Mouse (Mus musculus) forebrain, embryonic 14.5 days (tissue): ENCODE results near the gene Focad. TPM values are rescaled to one million over a fixed set of nuclear protein-coding genes. Genes with fewer than 3 reads are reported as not detected.

ENCODE experiments used
- ATAC-seq: fragments of 200-750 bp; cut with Nextera tagmentation; 2 replicates; pipeline ENCODE4 v1.8.0; 2017; ENCODE audit warnings: mild to moderate bottlenecking, moderate library complexity
- DNase-seq: peaks from one replicate; pipeline ENCODE4 v3.0.0-alpha.2; 2015; ENCODE audit warnings: low spot score
- H3K27ac ChIP-seq: fragments of 300-500 bp; sonication (generic); 2 replicates; pipeline ENCODE4 v1.5.1; 2014; ENCODE audit warnings: low read depth, mild to moderate bottlenecking, control low read depth, low read length, moderate library complexity
- H3K27me3 ChIP-seq: fragments of 300-500 bp; sonication (generic); replicated peaks from 2 replicates; pipeline ENCODE4 v1.6.1; 2014; ENCODE audit warnings: low read length, control low read depth, mixed read lengths; ENCODE audit not compliant: control insufficient read depth, insufficient read depth
- H3K36me3 ChIP-seq: fragments of 300-500 bp; sonication (generic); 2 replicates; pipeline ENCODE4 v1.6.1; 2014; ENCODE audit warnings: low read length, control low read depth; ENCODE audit not compliant: control insufficient read depth, insufficient read depth
- H3K4me1 ChIP-seq: fragments of 300-500 bp; sonication (generic); 2 replicates; pipeline ENCODE4 v1.6.1; 2014; ENCODE audit warnings: antibody characterized with exemption, low read length, control low read depth; ENCODE audit not compliant: control insufficient read depth, insufficient read depth
- H3K4me2 ChIP-seq: fragments of 300-500 bp; sonication (generic); 2 replicates; pipeline ENCODE4 v1.6.1; 2014; ENCODE audit warnings: mild to moderate bottlenecking, control low read depth, low read length
- H3K4me3 ChIP-seq: fragments of 300-500 bp; sonication (generic); 2 replicates; pipeline ENCODE4 v1.5.1; 2014; ENCODE audit warnings: low read depth, low read length, control low read depth
- H3K9ac ChIP-seq: fragments of 300-500 bp; sonication (generic); 2 replicates; pipeline ENCODE4 v1.6.1; 2014; ENCODE audit warnings: mild to moderate bottlenecking, low read length, control low read depth, moderate library complexity
- H3K9me3 ChIP-seq: fragments of 300-500 bp; sonication (generic); replicated peaks from 2 replicates; pipeline ENCODE4 v1.6.1; 2016; ENCODE audit warnings: low read length, control low read depth, mixed read lengths; ENCODE audit not compliant: control insufficient read depth
- WGBS: fragments of 180-500 bp; shearing (Covaris S2); extraction: QIAGEN DNeasy Blood & Tissue Kit; methylation state at CpG from one replicate; pipeline ENCODE4 v1.1.7; 2014; 5-methylcytosine and 5-hydroxymethylcytosine counted together
- polyA plus RNA-seq: library from polyadenylated mRNA; unstranded; fragments of >200 nt; fragmentation: Nextera tagmentation; extraction: Ambion mirVana; gene quantifications from 2 replicates; pipeline ENCODE4 v1.2.1, GENCODE M21; 2014

Focad gene
- polyA plus RNA-seq, 1 experiment from 2014 or later = 20.1 TPM

GRCm38 (mm10) chr4:88427630-88428239 lies 333.3 kb downstream of the Focad start:
- no peaks in the 10 kb centered on the region for H3K27me3 ChIP-seq
- H3K27ac ChIP-seq = no peak overlapping the region
- ATAC-seq (no peak), DNase-seq (no peak)
- WGBS = 84% methylated on average over 2 of the region's 2 CpGs
- no peaks in the 10 kb centered on the region for H3K9me3 ChIP-seq
- no peaks in the 10 kb centered on the region for H3K36me3 ChIP-seq
- no peak overlapping the region for H3K9ac ChIP-seq
- H3K4me2 ChIP-seq = no peak overlapping the region
- no peak overlapping the region for H3K4me3 ChIP-seq
- no peaks in the 10 kb centered on the region for H3K4me1 ChIP-seq

GRCm38 (mm10) chr4:88432412-88433024 lies 338.1 kb downstream of the Focad start:
- Histone ChIP-seq H3K27ac (no peak overlapping the region), H3K4me1 (no peaks in the 10 kb centered on the region), H3K4me3 (no peak overlapping the region), H3K4me2 (no peak overlapping the region), H3K36me3 (no peaks in the 10 kb centered on the region), H3K9me3 (no peaks in the 10 kb centered on the region), H3K9ac (no peak overlapping the region), H3K27me3 (no peaks in the 10 kb centered on the region)
- DNase-seq = no peak
- no peak for ATAC-seq
- 86% methylated on average over 8 of the region's 8 CpGs for WGBS

GRCm38 (mm10) chr4:88436593-88437165 lies 342.2 kb downstream of the Focad start:
- Histone ChIP-seq H3K36me3 (no peaks in the 10 kb centered on the region), H3K4me3 (no peak overlapping the region), H3K27ac (no peak overlapping the region), H3K9me3 (no peaks in the 10 kb centered on the region), H3K4me2 (no peak overlapping the region), H3K9ac (no peak overlapping the region), H3K4me1 (peaks cover 7% of the 10 kb centered on the region; the same call in 1 of the 2 replicates), H3K27me3 (no peaks in the 10 kb centered on the region)
- DNase-seq = no peak
- no peak for ATAC-seq
- WGBS = 92% methylated on average over 6 of the region's 6 CpGs

GRCm38 (mm10) chr4:88437166-88437565 lies 342.7 kb downstream of the Focad start:
- no peak overlapping the region for H3K9ac ChIP-seq
- ATAC-seq = no peak
- no peak for DNase-seq
- no peaks in the 10 kb centered on the region for H3K9me3 ChIP-seq
- 87% methylated on average over 3 of the region's 3 CpGs for WGBS
- H3K27ac ChIP-seq = no peak overlapping the region
- peaks cover 7% of the 10 kb centered on the region; the same call in 1 of the 2 replicates for H3K4me1 ChIP-seq
- H3K36me3 ChIP-seq = no peaks in the 10 kb centered on the region
- no peaks in the 10 kb centered on the region for H3K27me3 ChIP-seq
- no peak overlapping the region for H3K4me2 ChIP-seq
- H3K4me3 ChIP-seq = no peak overlapping the region

GRCm38 (mm10) chr4:88437917-88438316 lies 343.5 kb downstream of the Focad start:
- WGBS = 40% methylated on average over 2 of the region's 2 CpGs
- Histone ChIP-seq H3K9me3 (no peaks in the 10 kb centered on the region), H3K36me3 (no peaks in the 10 kb centered on the region)

GRCm38 (mm10) chr4:88438326-88438989 lies 344.0 kb downstream of the Focad start, which contains the start of gene Hacd4:
TSS of gene Hacd4 (minus strand) at chr4:88438928.
- Histone ChIP-seq H3K4me2 (peak within 1 kb of the TSS; percentile 63), H3K4me3 (peak within 1 kb of the TSS; percentile 24; the same call in 1 of the 2 replicates), H3K9me3 (no peaks in the 10 kb centered on the region), H3K36me3 (no peaks in the 10 kb centered on the region), H3K27ac (no peak within 1 kb of the TSS), H3K4me1 (peaks cover 7% of the 10 kb centered on the region; the same call in 1 of the 2 replicates), H3K9ac (peak within 1 kb of the TSS; percentile 52), H3K27me3 (no peaks in the 10 kb centered on the region)
- ATAC-seq (peak; percentile 92), DNase-seq (peak; percentile 50)
- WGBS = 6% methylated on average over 14 of the region's 14 CpGs

More at GRCm38 (mm10) chr4:88437917-88438316, 343.5 kb downstream of the Focad start:
- H3K4me3 ChIP-seq = no peak overlapping the region
- H3K4me2 ChIP-seq = 0 out of 2 replicates have a peak overlapping the region, but pooled peaks have one; percentile 63
- peaks cover 7% of the 10 kb centered on the region; the same call in 1 of the 2 replicates for H3K4me1 ChIP-seq
- H3K9ac ChIP-seq = no peak overlapping the region
- DNase-seq = no peak
- no peak overlapping the region for H3K27ac ChIP-seq
- H3K27me3 ChIP-seq = no peaks in the 10 kb centered on the region
- no peak for ATAC-seq

GRCm38 (mm10) chr4:88438990-88439329 lies 344.5 kb downstream of the Focad start:
- H3K4me1 ChIP-seq = peaks cover 7% of the 10 kb centered on the region; the same call in 1 of the 2 replicates
- H3K9me3 ChIP-seq = no peaks in the 10 kb centered on the region
- WGBS = 26% methylated on average over 4 of the region's 4 CpGs
- peak overlapping the region; percentile 63 for H3K4me2 ChIP-seq
- ATAC-seq (no peak; the same call in 1 of the 2 replicates), DNase-seq (no peak)
- peak overlapping the region; percentile 24; the same call in 1 of the 2 replicates for H3K4me3 ChIP-seq
- H3K36me3 ChIP-seq = no peaks in the 10 kb centered on the region
- H3K9ac ChIP-seq = 0 out of 2 replicates have a peak overlapping the region, but pooled peaks have one; percentile 52
- no peak overlapping the region for H3K27ac ChIP-seq
- H3K27me3 ChIP-seq = no peaks in the 10 kb centered on the region

- DNase-seq (no peak), ATAC-seq (no peak)
- H3K4me2 ChIP-seq = no peak overlapping the region
- no peak overlapping the region for H3K9ac ChIP-seq
- no peak overlapping the region for H3K27ac ChIP-seq
- H3K4me3 ChIP-seq = no peak overlapping the region
- no peaks in the 10 kb centered on the region for H3K9me3 ChIP-seq
- H3K36me3 ChIP-seq = no peaks in the 10 kb centered on the region
- peaks cover 7% of the 10 kb centered on the region; the same call in 1 of the 2 replicates for H3K4me1 ChIP-seq
- 86% methylated on average over 6 of the region's 6 CpGs for WGBS
- no peaks in the 10 kb centered on the region for H3K27me3 ChIP-seq
Observed at GRCm38 (mm10) chr4:88439669-88440123, 345.3 kb downstream of the Focad start.
